Mouse (Mus musculus) heart, adult 2 months (tissue): ENCODE measurements around the gene Gm20765.
"Not testable (repeated sequence)": the region's sequence is repeated elsewhere in the genome, so short reads cannot be mapped to it uniquely, and the experiment has no call there.

ENCODE experiments used
- CTCF ChIP-seq: fragments of 200-600 bp; IDR thresholded peaks from 2 replicates; pipeline ENCODE4 v1.8.1; 2022; ENCODE audit warnings: antibody characterized with exemption, mild to moderate bottlenecking, moderate library complexity
- EP300 ChIP-seq: fragments of 200-500 bp; IDR thresholded peaks from 2 replicates; pipeline ENCODE4 v1.6.1; 2011; ENCODE audit warnings: low read depth, low read length, control low read depth; ENCODE audit not compliant: insufficient read depth
- POLR2A ChIP-seq: fragments of 200-500 bp; IDR thresholded peaks from 2 replicates; pipeline ENCODE4 v1.6.1; 2011; ENCODE audit warnings: mild to moderate bottlenecking, low read depth, low read length, control low read depth; ENCODE audit not compliant: insufficient read depth

GRCm38 (mm10) chr10:104159706-104160105, 25.6 kb upstream of the Gm20765 start, which contains the start of gene Gm8764:
- not testable (repeated sequence) for TF ChIP-seq CTCF, EP300, POLR2A
